Mouse (Mus musculus) layer of hippocampus, postnatal 36 days (tissue): ENCODE measurements around the gene Sec22a. TPM values are rescaled to one million over a fixed set of nuclear protein-coding genes. Genes with fewer than 3 reads are reported as not detected.
A peak's percentile ranks its signal among the peaks of the same experiment; 100 is the strongest.

ENCODE experiments used
- DNase-seq, 2 experiments: peaks; one replicate each; pipeline ENCODE4 v3.0.0; 2022
- total RNA-seq, 2 experiments: library from RNA; stranded (reverse); gene quantifications; 2 replicates each; pipeline ENCODE4 v1.2.3; 2021

Sec22a gene
- total RNA-seq, 2 experiments from 2014 or later: 15.1 TPM

DNA sequence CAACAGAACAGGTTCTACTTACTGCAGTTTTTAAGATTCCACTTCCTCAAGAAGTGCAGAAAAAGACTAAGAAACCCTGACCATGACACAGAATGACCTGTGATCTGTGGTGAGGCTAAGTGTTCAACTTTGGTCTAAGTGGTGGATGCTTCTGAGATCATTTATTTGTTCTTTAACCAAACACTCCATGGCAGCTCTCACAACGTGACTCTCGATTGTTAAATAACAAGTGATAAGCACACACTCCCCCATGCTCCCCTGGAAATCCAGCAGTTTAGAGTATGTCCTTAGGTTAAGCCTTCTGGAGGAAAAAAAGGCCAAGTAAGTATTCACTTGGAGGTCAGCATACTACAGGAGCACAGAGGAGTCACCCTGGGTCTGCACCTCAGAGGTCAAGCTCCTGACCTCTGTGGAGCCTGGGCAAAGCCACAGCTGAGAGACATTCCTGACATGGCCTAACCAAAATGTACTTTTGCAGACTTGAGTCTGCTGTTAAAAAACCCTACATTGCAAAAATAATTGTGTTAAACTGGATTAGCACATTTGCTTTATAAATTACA, 53.1 kb downstream of the Sec22a start:
- DNase-seq: no peak

- no peak for DNase-seq
Measured at GRCm38 (mm10) chr16:35309634-35310033, 54.1 kb downstream of the Sec22a start.

- DNase-seq: no peak
Measured at GRCm38 (mm10) chr16:35308486-35309143, 55.1 kb downstream of the Sec22a start.

GRCm38 (mm10) chr16:35308016-35308415, 55.7 kb downstream of the Sec22a start:
- no peak for DNase-seq

DNA sequence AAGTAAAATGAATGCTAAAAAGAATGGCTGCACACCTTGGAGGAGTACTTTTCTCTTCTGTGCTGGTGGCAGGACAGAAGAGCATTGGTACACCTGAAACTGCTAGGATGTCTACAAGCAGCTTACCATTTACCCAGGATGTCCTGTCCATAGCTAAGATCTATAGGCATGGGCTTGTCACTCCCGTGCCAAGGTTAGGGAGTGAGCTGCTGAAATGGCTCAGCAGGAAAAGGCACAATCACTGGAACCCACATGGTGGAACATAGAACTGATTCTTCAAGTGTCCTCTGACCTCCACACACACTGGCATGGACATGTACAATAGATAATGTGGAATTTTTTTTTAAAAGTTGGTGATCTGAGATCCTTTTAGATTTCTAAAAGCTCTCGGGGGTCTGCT, 56.4 kb downstream of the Sec22a start:
- no peak for DNase-seq

DNA sequence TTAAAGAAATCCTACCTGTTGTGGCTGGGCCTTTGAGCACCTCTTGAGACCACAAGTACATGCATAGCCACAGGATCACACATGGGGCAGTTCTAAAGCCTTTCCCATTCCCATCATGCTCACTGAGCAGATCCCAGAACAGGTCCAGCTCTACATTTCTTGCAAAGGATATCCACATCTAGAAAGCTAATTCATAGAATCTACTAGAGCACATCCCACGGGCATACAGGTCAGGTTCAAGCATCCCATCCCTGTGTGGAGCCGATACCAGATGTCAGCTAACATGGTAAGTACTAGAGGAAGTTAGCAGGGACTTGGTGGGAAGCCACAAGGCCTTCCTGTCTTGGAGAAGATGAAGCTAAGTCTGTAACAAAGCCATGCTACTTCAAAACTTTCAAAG, 57.1 kb downstream of the Sec22a start:
- no peak for DNase-seq

DNA sequence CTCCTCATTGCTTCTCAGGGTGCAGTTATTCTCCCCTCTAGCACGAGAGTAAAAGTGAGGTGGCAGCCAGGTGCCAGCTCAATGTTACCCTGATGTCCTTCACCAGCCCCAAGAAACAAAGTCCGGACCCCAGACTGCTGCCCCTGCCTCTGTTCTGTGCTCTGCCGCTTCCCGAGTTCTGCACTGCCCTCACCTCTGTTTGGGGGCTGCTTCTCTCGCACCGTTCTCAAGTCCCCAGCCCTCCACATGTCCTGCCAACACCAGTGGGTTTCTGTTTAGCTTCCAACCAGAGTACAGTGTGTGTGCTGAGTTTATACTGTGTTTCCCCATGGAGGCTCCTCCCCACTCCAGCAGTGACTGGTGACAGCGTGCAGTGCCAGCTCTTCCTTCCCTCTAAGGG, 58.5 kb downstream of the Sec22a start:
- no peak for DNase-seq

GRCm38 (mm10) chr16:35304416-35304815, 59.3 kb downstream of the Sec22a start:
- no peak for DNase-seq

- DNase-seq: no peak
Measured at GRCm38 (mm10) chr16:35303721-35304120, 60.0 kb downstream of the Sec22a start.

GRCm38 (mm10) chr16:35302441-35303280, 61.1 kb downstream of the Sec22a start:
- DNase-seq: no peak

DNA sequence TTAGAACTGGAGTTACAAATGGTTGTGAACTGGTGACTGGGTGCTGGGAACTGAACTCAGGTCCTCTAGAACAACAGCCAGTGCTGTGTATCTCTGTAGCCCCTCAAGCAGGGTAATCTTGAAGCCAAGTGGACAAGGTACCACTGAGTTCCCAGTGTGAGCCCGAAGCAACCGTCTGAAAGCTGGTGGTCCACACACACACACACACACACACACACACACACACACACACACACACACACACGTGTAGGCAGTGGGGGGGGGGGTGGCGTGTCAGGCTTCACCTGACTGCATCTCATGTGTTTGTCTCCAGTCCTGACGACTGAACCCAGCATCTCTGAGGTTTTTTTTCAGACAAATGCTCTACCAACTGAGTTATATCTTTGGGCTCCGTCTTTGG, 63.6 kb downstream of the Sec22a start:
- DNase-seq: no peak

DNA sequence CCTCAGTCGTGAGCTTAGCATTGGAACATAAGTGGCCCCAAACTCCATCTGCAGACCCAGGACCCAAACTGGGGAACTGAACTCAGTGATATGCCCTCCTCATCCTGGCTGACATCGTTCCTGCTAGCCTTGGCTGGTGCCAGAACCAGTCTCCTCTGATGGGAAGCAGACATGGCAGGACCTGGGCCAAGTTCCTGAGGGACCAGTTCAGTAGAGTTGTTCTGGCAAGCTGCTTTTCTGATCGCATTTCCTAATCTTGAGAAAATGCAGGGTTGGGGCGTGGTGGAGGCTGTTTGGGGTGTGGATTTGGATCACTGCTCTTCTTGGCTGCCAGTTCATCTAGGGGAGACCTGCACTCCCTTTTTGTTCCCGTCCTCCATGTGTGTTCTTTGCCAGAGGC, 65.9 kb downstream of the Sec22a start:
- no peak for DNase-seq

- no peak for DNase-seq
Measured at GRCm38 (mm10) chr16:35287244-35287643, 76.5 kb downstream of the Sec22a start.

- DNase-seq: no peak
Measured at GRCm38 (mm10) chr16:35285821-35286220, 77.9 kb downstream of the Sec22a start.

- DNase-seq: no peak
Measured at GRCm38 (mm10) chr16:35282456-35282855, 81.3 kb downstream of the Sec22a start.

DNA sequence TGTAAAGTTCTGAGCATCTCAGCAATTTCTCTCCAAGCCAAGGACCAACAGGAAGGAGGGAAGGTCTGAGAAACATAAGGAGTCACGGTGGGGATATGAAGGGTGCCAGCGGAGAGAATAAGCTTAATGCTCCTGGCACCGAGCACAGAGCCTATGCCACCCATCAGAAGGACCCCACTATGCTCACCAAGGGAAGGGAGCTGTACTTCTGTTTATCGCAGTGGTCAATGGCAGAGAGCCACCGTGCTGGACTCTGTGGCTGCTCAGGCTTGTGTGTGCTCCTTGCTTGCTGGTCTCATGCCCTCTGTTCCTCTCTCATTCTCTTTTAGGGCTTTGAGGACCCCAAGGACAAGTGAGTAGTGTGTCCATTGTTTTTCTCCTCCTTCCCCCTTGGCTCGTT, 85.6 kb downstream of the Sec22a start:
- no peak for DNase-seq

GRCm38 (mm10) chr16:35272417-35272816, 91.3 kb downstream of the Sec22a start:
- DNase-seq: no peak

- no peak for DNase-seq
Measured at GRCm38 (mm10) chr16:35271572-35271971, 92.1 kb downstream of the Sec22a start.

GRCm38 (mm10) chr16:35270945-35271344, 92.8 kb downstream of the Sec22a start:
- DNase-seq: no peak

- peak; percentile 71 to 81 for DNase-seq
Measured at GRCm38 (mm10) chr16:35270353-35270934, 93.3 kb downstream of the Sec22a start.
